Mouse (Mus musculus) spleen, postnatal 36 days (tissue): ENCODE data around the gene Ythdc1.
"Not testable (repeated sequence)": the region's sequence is repeated elsewhere in the genome, so short reads cannot be mapped to it uniquely, and the experiment has no call there.

Source experiments
- DNase-seq, 2 experiments: peaks; one replicate each; pipeline ENCODE4 v3.0.0; 2022; ENCODE audit warnings: low spot score in 2 of 2, mixed read lengths in 1 of 2

Ythdc1 gene

DNA sequence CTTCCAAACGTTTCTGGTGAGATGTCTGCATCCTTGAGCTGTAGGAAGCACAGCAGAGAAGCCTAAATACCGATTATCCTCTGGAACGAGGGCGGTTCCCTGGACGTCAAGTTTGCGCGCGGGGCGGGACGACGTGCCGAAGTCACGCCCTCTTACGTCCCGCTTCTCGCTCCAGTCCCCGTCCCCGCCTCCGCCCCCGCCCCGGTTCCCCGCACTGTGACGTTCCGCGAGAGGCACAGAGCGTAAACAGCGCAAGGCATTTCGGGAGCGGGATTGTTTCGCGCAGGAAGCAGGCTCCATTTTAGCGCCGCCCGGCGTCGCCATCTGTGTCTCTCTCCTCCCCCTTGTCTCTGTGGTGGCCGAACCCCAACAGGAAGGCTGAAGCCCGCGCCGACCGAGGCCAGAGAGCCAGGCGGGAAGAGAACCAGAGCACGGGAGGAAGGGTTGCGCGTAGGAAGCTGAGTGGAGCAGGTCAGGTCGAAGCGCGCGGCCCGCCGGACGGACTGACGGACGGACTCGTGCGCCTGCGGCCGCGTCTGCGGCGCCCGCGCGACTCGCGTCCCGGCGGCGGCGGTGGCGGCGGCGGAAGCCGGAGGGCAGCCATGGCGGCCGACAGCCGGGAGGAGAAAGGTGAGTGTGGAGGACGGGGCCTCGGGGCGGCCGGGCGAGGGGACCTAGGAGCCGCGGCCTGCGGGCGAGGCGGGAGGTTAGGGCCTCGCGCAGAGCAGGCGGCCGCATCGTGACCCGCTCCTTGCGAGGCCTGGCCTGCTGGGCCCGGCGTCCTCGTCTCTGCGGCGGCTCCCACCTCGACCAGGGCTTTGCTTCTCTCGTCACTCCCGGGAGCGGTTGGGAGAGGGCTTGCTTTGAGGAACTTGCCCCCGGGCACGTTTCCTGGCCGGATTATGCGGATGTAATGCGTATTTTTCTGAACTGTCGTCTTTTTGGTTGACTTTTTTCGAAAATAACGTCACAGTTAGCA is at the start of gene Ythdc1:
TSS of gene Ythdc1 (plus strand) at position 260 of the 979 bp plus-strand sequence.
- DNase-seq = peak; percentile 92 to 93

DNA sequence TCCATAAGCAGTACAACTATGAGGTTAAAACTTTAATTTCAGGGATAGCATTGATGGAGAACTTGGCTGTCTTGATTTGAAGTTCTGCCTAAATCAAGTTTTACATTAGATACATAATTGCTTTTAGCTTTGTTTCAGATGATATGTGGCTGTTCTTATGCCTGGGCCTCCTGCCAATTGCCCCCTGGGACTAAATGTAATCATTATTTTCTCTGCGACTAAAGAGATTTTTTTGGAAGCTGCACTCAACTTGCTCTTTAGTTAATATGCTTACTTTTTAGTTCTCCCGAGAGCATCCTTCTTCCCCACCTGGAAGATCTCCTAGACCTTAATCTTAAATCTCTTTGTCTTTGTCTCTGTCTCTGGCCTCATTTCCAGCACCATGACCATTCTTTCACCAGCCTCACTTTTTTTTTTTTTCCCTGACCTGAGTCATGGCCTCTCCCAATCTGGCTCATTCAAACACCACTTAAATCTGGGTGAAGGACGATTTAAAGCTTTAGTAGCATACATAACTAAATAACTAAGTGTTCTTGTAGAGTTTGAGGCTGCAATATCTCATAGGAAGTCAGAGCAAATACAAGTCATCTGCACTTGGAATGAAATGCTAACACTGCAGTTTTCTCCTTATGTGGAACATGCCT is 34.9 kb upstream of the Ythdc1 start:
- no peak for DNase-seq

DNA sequence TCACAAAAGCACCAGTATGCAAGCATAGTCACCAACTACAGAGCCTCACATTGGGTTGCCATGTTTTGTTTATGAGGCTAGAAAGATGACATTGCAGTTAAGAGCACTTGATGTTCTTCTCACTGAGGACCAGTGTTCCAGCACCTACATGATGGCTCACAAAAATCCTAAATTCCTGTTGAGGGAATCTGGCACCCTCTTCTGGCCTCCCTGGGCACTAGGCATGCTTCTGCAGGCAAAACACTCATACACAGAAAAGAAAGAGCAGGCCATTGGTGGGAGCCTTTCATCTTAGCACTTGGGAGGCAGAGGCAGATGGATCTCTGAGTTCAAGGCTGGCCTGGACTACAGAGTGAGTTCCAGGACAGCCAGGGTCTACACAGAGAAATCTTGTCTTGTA is 33.0 kb upstream of the Ythdc1 start:
- DNase-seq = no peak

DNA sequence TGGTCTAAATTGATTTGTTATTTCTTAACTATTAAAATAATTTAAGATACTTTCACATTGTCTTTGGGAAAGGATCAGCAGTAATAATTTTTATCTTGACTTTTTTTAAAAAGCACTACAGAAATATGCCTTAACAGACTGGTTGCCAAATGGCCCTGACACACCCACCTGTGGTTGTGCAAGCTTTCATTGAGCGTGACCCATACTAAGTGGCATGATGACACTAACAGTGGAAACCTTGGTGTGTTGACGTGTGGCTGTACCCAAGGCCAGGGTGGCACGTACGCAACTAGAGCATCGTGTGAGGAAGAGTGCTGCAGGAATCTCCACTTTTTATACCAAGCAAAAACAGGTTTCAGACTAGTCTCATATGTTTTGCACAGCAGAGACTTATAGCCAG is 27.1 kb upstream of the Ythdc1 start:
- DNase-seq = no peak

DNA sequence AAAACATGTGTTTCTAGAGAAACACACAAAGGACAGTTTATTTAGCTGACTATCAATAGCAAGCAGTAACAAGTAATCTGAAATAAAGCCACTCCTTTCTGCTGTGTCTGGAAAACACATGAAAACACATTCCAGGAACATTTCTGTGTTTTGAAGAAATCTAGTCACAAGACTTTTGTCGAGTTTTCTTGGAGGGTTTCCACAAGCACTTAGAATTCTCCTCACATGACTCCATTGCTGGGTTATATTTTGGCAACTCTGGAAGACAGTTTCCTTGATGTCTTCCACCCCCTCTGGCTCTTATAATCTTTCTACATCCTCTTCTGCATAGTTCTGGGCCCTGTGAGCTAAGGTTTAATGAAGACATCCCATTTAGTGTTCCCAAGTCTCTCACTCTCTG is 25.6 kb upstream of the Ythdc1 start:
- no peak for DNase-seq

DNA sequence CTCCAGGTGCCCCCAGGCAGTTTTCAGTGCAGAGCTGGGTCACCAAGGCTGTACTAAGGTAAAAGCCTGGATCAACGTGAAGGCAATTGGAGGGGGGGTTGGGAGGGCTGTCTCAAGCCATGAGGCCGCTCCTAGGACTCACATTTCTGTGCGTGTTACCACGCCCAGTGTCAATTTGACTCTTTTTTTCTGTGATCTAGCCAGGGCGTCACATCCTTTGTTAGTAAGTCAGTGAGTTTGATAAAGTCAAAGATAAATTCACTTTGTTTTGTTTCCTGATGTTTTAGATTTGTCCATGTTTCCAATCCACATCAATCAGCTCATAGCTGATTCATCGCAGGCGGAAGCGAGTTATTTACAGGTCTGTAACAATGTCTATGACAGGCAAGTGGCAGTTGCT is 21.0 kb upstream of the Ythdc1 start:
- DNase-seq = no peak

DNA sequence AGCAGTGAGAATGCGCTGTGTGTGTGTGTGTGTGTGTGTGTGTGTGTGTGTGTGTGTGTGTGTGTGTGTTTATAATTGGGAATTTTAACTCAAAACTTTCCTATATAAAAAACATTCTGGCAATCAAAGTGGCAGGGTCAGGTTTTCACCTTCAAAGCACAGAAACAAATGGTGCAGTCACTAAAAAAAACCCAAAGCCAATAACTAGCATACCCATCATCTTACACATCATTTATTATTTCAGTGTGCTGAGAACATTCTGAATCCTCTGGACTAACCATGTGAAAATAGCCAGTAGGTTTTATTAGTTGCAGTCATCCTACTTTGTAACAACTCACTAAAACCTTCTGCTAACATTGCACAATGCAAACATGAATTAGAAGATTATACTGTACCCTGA is 19.8 kb upstream of the Ythdc1 start:
- no peak for DNase-seq

DNA sequence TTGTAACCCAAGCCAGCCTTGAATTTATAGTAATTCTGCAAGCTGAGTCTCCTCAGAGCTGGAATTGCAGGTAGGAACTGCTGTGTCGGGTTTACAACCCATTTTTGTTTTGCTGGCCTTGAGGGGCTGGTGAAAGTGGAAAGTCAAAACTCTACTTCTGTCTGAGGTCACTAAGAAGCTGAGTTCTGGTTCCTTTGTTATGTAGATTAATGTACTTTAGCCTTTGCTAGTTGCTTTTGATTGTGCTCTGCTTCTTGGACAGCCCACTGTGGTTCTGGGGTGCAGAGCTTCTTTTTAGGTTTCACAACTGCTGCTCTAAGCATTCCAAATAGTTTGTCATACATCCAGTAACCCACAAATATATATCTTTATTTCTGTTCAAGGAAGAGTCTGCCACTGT is 17.2 kb upstream of the Ythdc1 start:
- DNase-seq = no peak

DNA sequence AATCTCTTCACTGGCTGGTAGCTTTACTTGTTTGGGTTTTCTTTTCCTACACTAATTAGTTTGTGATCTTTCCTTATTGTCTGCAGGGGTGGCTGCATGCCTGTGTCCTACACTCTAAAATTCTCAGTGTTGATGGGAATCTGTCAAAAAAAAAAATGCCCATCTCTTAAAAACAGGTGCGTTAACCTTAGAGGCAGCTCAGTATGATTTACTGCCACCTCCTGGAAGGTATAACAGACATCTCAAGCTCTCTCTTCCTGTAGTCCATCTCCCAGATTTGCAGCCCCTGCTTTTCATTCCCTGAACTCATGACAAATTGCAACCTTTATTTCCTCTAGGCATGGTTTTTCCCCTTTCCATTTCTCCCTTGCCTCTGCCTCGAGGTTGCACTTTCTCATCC is 14.1 kb upstream of the Ythdc1 start:
- DNase-seq = no peak

DNA sequence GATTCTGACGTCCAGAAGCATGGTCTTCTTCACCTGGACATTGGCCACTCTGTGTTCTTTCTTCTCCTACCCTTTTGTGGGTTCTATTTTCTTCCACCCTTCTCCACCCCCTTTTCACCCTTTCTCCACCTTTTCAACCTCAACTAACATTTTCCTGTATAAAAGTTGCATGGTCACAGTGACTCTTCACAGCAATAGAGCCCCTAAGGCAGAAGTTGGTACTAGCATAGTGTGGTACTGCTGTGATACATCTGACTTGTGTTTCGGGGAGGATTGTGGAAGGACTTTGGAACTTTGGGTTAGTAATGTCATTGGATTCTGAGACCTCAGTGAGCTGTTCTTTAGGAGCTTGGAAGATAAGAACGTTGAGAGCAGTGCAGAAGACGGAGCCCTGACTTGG is 11.8 kb upstream of the Ythdc1 start:
- no peak for DNase-seq

DNA sequence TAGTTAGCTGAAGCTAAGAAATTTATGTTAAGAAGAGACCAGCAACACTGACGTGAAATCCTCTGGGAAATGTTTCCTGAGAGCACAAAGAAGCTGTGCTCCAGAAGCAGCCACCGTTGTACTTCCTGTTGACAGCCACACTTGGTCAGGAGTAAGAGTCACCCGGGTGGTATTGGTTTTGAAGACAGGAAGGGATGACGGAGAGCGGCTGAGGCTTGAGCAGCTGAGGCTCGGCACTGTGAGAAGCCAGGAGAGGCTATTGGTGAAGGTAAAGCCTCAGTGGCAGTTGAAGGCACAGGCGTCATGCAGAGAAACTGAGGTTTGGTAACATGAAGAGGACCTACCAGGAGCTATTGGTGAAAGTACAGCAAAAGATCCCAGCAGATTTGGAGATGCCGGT is 11.2 kb upstream of the Ythdc1 start:
- no peak for DNase-seq

DNA sequence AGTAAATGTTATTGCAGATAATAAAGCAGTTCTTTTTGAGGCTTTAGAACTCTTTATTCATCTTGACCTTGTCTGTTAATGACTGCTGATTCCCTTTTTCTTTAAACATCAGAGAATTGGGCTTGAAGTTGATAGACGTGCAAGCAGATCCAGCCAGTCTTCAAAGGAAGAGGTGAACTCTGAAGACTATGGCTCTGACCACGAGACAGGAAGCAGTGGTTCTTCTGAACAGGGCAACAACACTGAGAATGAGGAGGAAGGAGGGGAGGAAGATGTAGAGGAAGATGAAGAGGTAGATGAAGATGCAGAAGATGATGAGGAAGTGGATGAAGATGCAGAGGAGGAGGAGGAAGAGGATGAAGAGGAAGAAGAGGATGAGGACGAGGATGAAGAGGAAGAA is 12.8 kb downstream of the Ythdc1 start:
- no peak for DNase-seq

DNA sequence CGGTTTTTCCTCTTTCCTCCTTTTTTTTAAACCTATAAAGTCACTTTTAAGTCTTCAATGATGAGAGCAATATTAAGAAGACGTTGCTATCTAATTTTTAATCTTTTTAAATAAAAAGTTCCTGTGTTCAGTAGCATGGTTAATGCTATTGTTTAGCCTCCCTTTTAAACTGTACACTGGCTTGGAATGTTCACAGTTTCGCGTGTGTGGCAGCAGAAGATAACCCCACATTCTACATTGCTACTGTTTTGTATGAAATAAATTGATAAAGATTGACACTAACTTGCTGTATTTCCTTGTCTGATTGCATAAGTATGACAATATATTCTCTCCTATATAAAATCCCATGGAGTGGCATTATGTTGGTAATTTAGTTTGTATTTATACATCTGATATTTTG is 32.4 kb downstream of the Ythdc1 start:
- DNase-seq = not testable (repeated sequence)

DNA sequence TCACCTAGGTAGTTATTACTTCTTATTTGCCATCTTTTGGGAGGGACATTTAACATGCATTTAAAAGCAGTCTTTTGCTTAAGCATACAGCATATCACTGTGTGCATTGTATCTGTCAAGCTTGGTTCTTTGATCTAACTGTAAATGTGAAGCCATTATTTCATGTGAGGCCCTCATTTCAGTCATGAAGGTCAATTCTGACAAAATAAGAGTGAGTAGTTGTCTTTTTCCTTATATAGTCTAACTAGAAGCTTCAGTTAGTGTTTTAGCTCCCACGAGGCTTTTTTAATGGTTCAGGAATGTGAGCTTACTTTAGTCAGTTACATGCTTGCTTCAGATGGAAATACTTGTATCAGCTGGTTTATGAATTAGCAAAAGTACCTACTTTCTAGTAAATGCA is 34.1 kb downstream of the Ythdc1 start:
- no peak for DNase-seq

DNA sequence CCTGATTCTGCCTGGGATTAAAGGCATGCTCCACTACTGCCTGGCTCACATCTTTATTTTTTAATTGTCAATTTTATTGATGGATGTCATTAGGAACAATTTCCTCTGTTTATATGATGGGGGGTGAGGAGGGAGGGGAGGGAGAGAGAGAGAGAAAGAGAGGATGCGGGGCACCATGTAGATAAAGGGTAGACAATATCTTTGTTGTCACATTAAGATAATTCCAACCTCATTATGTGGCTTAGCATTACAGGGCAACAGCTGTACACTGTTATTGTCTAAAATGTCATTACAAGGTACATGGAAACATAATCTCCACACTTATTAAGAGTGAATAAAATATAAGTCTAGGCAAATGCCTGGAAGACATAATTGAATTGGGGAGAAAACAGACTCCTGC is 35.5 kb downstream of the Ythdc1 start:
- DNase-seq = no peak

DNA sequence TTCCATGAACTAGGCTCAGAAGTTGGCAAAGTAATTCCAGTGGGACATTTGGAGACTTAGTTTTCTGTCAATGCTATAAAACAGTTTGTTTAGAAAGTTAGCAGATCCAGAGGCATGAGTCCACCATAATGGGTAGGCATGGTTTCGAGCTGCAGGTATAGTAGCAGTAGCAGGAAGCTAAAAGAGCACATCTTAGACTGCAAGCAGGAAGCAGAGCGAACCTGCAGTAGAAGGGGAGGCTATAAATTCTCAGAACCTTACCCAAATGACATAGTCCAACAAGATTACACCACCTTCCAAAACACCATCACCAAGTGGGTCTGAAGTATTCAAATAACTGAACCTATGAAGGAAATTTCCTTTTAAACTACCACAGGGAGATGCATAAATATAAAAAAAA is 36.2 kb downstream of the Ythdc1 start:
- no peak for DNase-seq

DNA sequence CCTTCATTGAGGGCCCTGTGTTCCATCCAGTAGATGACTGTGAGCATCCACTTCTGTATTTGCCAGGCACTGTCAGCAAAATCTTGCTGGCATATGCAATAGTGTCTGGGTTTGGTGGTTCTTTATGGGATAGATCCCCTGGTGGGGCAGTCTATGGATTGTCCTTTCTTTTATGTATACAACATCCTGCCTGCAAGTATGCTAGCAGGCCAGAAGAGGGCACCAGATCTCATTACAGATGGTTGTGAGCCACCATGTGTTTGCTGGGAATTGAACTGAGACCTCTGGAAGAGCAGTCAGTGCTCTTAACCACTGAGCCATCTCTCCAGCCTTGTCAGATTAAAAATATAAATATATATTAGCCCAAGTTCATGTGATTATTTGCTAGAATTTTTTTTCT is 37.2 kb downstream of the Ythdc1 start:
- not testable (repeated sequence) for DNase-seq

DNA sequence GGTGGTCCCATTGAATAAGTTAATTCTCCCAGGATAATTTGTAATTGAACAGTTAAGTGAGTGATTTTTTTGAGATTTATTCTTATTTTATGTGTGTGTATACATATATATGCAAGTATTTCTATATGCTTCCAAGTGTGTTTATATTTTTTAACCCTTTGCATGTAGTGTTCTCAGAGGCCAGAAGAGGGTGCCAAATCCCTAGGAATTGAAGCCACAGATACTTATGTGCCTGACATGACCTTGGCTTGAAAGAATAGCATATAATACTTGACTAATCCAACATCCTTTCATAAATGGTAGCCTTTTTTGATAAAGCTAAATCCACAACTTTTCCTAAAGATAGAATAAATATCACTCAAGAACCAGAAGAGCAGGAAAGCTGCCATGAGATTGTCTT is 46.1 kb downstream of the Ythdc1 start:
- no peak for DNase-seq

DNA sequence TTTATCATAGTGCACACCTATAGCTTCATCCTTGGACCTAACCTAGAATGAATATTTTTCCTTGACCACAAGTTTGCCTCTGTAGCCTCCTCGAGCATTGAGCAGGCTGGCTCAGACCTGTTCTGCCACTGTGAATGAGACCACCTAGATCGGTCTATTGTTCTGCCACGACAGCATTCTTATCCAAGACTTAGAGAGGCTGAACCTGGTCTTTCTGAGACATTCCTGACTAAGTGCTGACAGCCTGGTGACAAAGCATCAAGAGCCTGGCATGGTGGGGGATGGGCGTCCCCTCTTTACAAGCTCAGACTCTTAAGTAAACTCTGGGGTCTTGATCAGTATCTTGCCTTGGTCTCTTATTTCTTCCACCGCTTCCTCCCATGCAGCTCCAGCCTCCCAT is 47.6 kb downstream of the Ythdc1 start:
- no peak for DNase-seq

DNA sequence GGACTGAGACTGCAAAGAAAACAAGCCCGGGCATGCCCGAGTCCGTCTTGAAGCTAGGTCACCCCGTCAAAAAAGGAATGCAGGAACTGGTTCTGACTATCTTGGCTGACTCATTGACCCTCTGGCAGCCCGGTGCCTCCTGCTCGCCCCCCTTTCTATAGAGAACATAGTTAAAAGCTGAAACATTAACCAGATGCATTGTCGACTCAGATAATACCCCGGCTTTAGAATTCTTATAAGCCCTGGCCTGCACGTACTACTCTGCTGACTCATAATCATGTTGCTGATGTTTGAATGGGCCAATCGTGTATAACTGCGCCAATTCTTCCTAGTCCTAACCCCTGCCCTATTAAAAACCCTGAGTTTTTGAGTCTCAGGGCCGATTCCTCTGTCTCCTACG is 52.5 kb downstream of the Ythdc1 start:
- not testable (repeated sequence) for DNase-seq

DNA sequence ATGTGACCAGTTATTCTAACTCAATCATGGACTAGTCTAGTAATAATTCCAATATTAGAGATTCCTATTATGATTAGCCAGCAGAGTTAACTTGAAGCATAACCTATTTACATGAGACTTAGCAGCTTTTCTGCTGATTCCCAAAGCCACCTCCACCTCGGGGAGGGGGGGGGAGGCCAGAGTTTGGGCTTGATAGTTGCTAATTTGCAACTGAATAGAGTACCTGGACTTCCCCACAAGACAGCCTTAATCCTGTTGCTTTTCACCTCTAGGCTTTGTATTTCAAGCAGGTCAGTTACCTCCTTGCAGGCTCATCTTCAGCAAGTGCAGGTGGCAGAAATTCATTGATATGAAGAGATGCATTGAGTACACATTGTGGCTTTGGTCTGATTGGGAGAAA is 53.7 kb downstream of the Ythdc1 start:
- DNase-seq = no peak

DNA sequence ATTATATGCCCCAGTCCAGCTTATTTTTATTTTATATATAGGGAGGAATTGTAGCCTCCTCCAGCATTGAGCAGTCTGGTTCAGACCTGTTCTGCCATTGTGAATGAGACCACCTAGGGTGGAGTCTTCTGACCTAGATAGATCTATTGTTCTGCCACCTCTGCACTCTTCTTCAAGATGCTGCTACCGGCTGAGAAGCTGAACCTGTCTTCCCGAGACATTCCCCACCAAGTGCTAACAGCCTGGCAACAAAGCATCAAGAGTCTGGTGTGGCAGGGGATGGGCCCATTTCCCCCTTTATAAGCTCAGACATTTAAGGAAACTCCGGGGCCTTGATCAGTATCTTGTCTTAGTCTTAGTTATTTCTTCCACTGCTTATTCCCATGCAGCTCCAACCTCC is 54.3 kb downstream of the Ythdc1 start:
- no peak for DNase-seq

DNA sequence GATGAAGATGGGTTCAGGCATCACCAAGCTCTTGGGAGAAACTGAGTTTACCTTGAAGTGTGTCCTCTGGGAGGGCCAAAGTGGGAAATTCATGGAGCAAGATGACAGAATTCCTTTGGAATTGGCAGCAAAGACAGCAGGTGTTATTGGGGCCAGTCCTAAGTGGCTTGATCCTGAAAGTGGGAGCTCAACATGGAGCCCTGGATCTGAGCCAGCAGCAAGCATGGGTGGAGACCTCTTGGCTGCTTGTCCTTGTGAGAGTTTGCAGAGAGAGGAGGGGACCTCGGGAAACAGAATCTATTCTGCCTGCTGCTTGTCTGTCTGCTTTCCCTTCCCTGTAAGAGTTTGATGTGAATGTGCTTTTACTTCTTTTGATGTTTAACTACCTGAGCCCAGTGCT is 67.9 kb downstream of the Ythdc1 start:
- DNase-seq = no peak
